Mouse (Mus musculus) ES-E14 (cell line): ENCODE data around the gene Zfp385b.

Experiments used
- CHD2 ChIP-seq: IDR thresholded peaks from 2 replicates; pipeline ENCODE4 v1.6.1; 2014; ENCODE audit warnings: mild to moderate bottlenecking, low read depth, low read length, inconsistent platforms
- HCFC1 ChIP-seq: IDR thresholded peaks from 2 replicates; pipeline ENCODE4 v1.6.1; 2012; ENCODE audit warnings: low read length, inconsistent platforms, borderline replicate concordance; ENCODE audit not compliant: insufficient read depth
- MAFK ChIP-seq: IDR thresholded peaks from 2 replicates; pipeline ENCODE4 v1.6.1; 2014; ENCODE audit warnings: mild to moderate bottlenecking, low read depth, low read length, inconsistent platforms; ENCODE audit not compliant: insufficient read depth
- ZC3H11A ChIP-seq: IDR thresholded peaks from 2 replicates; pipeline ENCODE4 v1.6.1; 2012; ENCODE audit warnings: low read depth, mild to moderate bottlenecking, inconsistent platforms, low read length, borderline replicate concordance
- ZNF384 ChIP-seq: IDR thresholded peaks from 2 replicates; pipeline ENCODE4 v1.6.1; 2012; ENCODE audit warnings: low read depth, low read length, inconsistent platforms

GRCm38 (mm10) chr2:77672215-77672905, 147.1 kb downstream of the Zfp385b start:
- TF ChIP-seq MAFK (no peak), CHD2 (no peak), ZNF384 (no peak), ZC3H11A (no peak), HCFC1 (no peak)
